Mouse (Mus musculus) ES-E14 (cell line): ENCODE results near the gene Snx3.

Experiments
- CHD2 ChIP-seq: IDR thresholded peaks from 2 replicates; pipeline ENCODE4 v1.6.1; 2014; ENCODE audit warnings: mild to moderate bottlenecking, low read depth, low read length, inconsistent platforms
- HCFC1 ChIP-seq: IDR thresholded peaks from 2 replicates; pipeline ENCODE4 v1.6.1; 2012; ENCODE audit warnings: low read length, inconsistent platforms, borderline replicate concordance; ENCODE audit not compliant: insufficient read depth
- ZC3H11A ChIP-seq: IDR thresholded peaks from 2 replicates; pipeline ENCODE4 v1.6.1; 2012; ENCODE audit warnings: low read depth, mild to moderate bottlenecking, inconsistent platforms, low read length, borderline replicate concordance

DNA sequence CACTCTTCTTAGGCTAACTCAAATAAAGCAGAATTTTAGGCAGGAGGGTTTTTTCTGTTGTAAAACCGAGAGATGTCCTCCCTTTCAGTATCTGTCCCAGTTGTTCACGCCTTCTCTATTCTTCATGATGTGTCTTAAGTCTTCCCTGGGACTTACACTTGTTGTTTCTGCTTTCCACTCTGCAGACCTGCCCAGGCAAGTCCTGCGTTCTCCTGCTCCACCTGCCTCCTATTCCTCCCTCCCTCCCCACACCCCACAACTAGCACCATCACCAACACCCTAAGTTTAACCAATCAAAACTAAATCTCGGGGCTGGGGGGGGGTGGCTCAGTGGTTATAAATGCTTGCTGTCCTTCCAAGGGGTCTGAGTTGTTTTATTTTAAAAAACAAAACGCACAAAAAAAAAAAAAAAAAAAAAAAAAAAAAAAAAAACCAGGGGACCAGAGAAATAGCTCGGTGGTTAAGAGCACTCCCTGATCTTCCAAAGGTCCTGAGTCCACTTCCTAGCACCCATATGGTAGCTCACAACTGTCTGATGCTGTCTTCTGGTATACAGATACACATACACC, 26.8 kb upstream of the Snx3 start:
- TF ChIP-seq CHD2 (no peak), ZC3H11A (no peak), HCFC1 (no peak)
